Mouse (Mus musculus): Measurements from ENCODE around the gene Pigs. TPM values are rescaled to one million over a fixed set of nuclear protein-coding genes. Genes with fewer than 3 reads are reported as not detected.

The Pigs gene
- 14.4 and 19.7 TPM in 2 replicates for polyA plus RNA-seq (2012; ENCODE audit: insufficient read depth, insufficient read length, missing spikeins)

- Histone ChIP-seq H3K27ac (replicated peaks; ENCODE audit: low read depth, low read length) (peak within 1 kb of the TSS; percentile 79), H3K4me3 (ENCODE audit: insufficient read depth, low read depth, low read length) (peak within 1 kb of the TSS; percentile 97), H3K4me1 (ENCODE audit: control insufficient read depth, insufficient read depth, insufficient read length, low read length) (peaks cover 3% of the 10 kb centered on the region; the same call in 1 of the 2 replicates)
Measured at GRCm38 (mm10) chr11:78327634-78328511, at the start of gene Pigs. Gene Pigs (plus strand): TSS chr11:78328415.

- Histone ChIP-seq H3K4me1 (ENCODE audit: control insufficient read depth, insufficient read depth, insufficient read length, low read length) (peaks cover 6% of the 10 kb centered on the region; the same call in 1 of the 2 replicates), H3K4me3 (ENCODE audit: insufficient read depth, low read depth, low read length) (no peak overlapping the region), H3K27ac (replicated peaks; ENCODE audit: low read depth, low read length) (no peak overlapping the region)
Measured at GRCm38 (mm10) chr11:78278853-78279252, 49.4 kb upstream of the Pigs start.

GRCm38 (mm10) chr11:78279586-78279985, 48.6 kb upstream of the Pigs start:
- H3K27ac ChIP-seq (replicated peaks; ENCODE audit: low read depth, low read length) = no peak overlapping the region
- H3K4me3 ChIP-seq (ENCODE audit: insufficient read depth, low read depth, low read length) = no peak overlapping the region
- H3K4me1 ChIP-seq (ENCODE audit: control insufficient read depth, insufficient read depth, insufficient read length, low read length) = peaks cover 6% of the 10 kb centered on the region; the same call in 1 of the 2 replicates

GRCm38 (mm10) chr11:78289146-78289763, 39.0 kb upstream of the Pigs start:
- no peak overlapping the region for H3K4me3 ChIP-seq (ENCODE audit: insufficient read depth, low read depth, low read length)
- H3K4me1 ChIP-seq (ENCODE audit: control insufficient read depth, insufficient read depth, insufficient read length, low read length) = no peaks in the 10 kb centered on the region
- H3K27ac ChIP-seq (replicated peaks; ENCODE audit: low read depth, low read length) = no peak overlapping the region

- no peak within 1 kb of the TSS for H3K4me3 ChIP-seq (ENCODE audit: insufficient read depth, low read depth, low read length)
- no peaks in the 10 kb centered on the region for H3K4me1 ChIP-seq (ENCODE audit: control insufficient read depth, insufficient read depth, insufficient read length, low read length)
- no peak within 1 kb of the TSS for H3K27ac ChIP-seq (replicated peaks; ENCODE audit: low read depth, low read length)
Measured at GRCm38 (mm10) chr11:78290654-78291053, 37.6 kb upstream of the Pigs start, which contains the start of gene BC030499. Gene BC030499 (plus strand): TSS chr11:78290841.

GRCm38 (mm10) chr11:78294585-78294984, 33.6 kb upstream of the Pigs start:
- H3K4me3 ChIP-seq (ENCODE audit: insufficient read depth, low read depth, low read length) = no peak overlapping the region
- no peak overlapping the region for H3K27ac ChIP-seq (replicated peaks; ENCODE audit: low read depth, low read length)
- H3K4me1 ChIP-seq (ENCODE audit: control insufficient read depth, insufficient read depth, insufficient read length, low read length) = no peaks in the 10 kb centered on the region

- H3K4me3 ChIP-seq (ENCODE audit: insufficient read depth, low read depth, low read length) = peak overlapping the region; percentile 48
- peaks cover 3% of the 10 kb centered on the region; the same call in 1 of the 2 replicates for H3K4me1 ChIP-seq (ENCODE audit: control insufficient read depth, insufficient read depth, insufficient read length, low read length)
- H3K27ac ChIP-seq (replicated peaks; ENCODE audit: low read depth, low read length) = no peak overlapping the region
Measured at GRCm38 (mm10) chr11:78300917-78301316, 27.3 kb upstream of the Pigs start.

GRCm38 (mm10) chr11:78301357-78302084, 26.7 kb upstream of the Pigs start, which contains the start of gene Spag5:
Gene Spag5 (plus strand): TSS chr11:78301529.
- Histone ChIP-seq H3K4me1 (ENCODE audit: control insufficient read depth, insufficient read depth, insufficient read length, low read length) (peaks cover 3% of the 10 kb centered on the region; the same call in 1 of the 2 replicates), H3K27ac (replicated peaks; ENCODE audit: low read depth, low read length) (no peak within 1 kb of the TSS), H3K4me3 (ENCODE audit: insufficient read depth, low read depth, low read length) (peak within 1 kb of the TSS; percentile 48)

- no peak overlapping the region for H3K27ac ChIP-seq (replicated peaks; ENCODE audit: low read depth, low read length)
- H3K4me1 ChIP-seq (ENCODE audit: control insufficient read depth, insufficient read depth, insufficient read length, low read length) = peaks cover 3% of the 10 kb centered on the region; the same call in 1 of the 2 replicates
- no peak overlapping the region for H3K4me3 ChIP-seq (ENCODE audit: insufficient read depth, low read depth, low read length)
Measured at GRCm38 (mm10) chr11:78305272-78305671, 22.9 kb upstream of the Pigs start.

- Histone ChIP-seq H3K4me1 (ENCODE audit: control insufficient read depth, insufficient read depth, insufficient read length, low read length) (no peaks in the 10 kb centered on the region; the same call in 1 of the 2 replicates), H3K4me3 (ENCODE audit: insufficient read depth, low read depth, low read length) (no peak overlapping the region), H3K27ac (replicated peaks; ENCODE audit: low read depth, low read length) (0 out of 2 replicates have a peak overlapping the region, but pooled peaks have one; percentile 19)
Measured at GRCm38 (mm10) chr11:78310861-78311511, 17.2 kb upstream of the Pigs start.

- Histone ChIP-seq H3K4me1 (ENCODE audit: control insufficient read depth, insufficient read depth, insufficient read length, low read length) (no peaks in the 10 kb centered on the region; the same call in 1 of the 2 replicates), H3K4me3 (ENCODE audit: insufficient read depth, low read depth, low read length) (no peak overlapping the region), H3K27ac (replicated peaks; ENCODE audit: low read depth, low read length) (no peak overlapping the region)
Measured at GRCm38 (mm10) chr11:78313662-78314061, 14.6 kb upstream of the Pigs start.

GRCm38 (mm10) chr11:78318411-78318810, 9.8 kb upstream of the Pigs start:
- peaks cover 4% of the 10 kb centered on the region; the same call in 1 of the 2 replicates for H3K4me1 ChIP-seq (ENCODE audit: control insufficient read depth, insufficient read depth, insufficient read length, low read length)
- H3K4me3 ChIP-seq (ENCODE audit: insufficient read depth, low read depth, low read length) = no peak overlapping the region
- no peak overlapping the region for H3K27ac ChIP-seq (replicated peaks; ENCODE audit: low read depth, low read length)

- Histone ChIP-seq H3K4me3 (ENCODE audit: insufficient read depth, low read depth, low read length) (no peak overlapping the region), H3K27ac (replicated peaks; ENCODE audit: low read depth, low read length) (no peak overlapping the region), H3K4me1 (ENCODE audit: control insufficient read depth, insufficient read depth, insufficient read length, low read length) (peaks cover 4% of the 10 kb centered on the region; the same call in 1 of the 2 replicates)
Measured at GRCm38 (mm10) chr11:78322076-78322831, 6.0 kb upstream of the Pigs start.

- no peak within 1 kb of the TSS for H3K27ac ChIP-seq (replicated peaks; ENCODE audit: low read depth, low read length)
- peaks cover 4% of the 10 kb centered on the region; the same call in 1 of the 2 replicates for H3K4me1 ChIP-seq (ENCODE audit: control insufficient read depth, insufficient read depth, insufficient read length, low read length)
- H3K4me3 ChIP-seq (ENCODE audit: insufficient read depth, low read depth, low read length) = no peak within 1 kb of the TSS
Measured at GRCm38 (mm10) chr11:78322860-78323259, 5.4 kb upstream of the Pigs start, which contains the start of gene Aldoc. Gene Aldoc (plus strand): TSS chr11:78322968.

Measured in brown adipose tissue, adult 24 weeks (tissue).